Mouse (Mus musculus) small intestine, adult 2 months (tissue): ENCODE measurements around the gene Vwa5b2.

Experiments used
- CTCF ChIP-seq: fragments of 200-500 bp; IDR thresholded peaks from 2 replicates; pipeline ENCODE4 v1.5.1; 2012; ENCODE audit warnings: low read depth, mild to moderate bottlenecking, control low read depth, inconsistent platforms, low read length, moderate library complexity, mixed read lengths; ENCODE audit not compliant: insufficient replicate concordance, insufficient read length; ENCODE audit errors: extremely low read depth
- POLR2A ChIP-seq: fragments of 200-500 bp; IDR thresholded peaks from 2 replicates; pipeline ENCODE4 v1.6.1; 2012; ENCODE audit warnings: low read depth, mild to moderate bottlenecking, control low read depth, inconsistent platforms, low read length, moderate library complexity

GRCm38 (mm10) chr16:20653315-20653714, 64.0 kb downstream of the Vwa5b2 start:
- TF ChIP-seq POLR2A (no peak), CTCF (no peak)
